Mouse (Mus musculus): ENCODE data around the gene Ttc7.

GRCm38 (mm10) chr17:87321673-87322072 is 39.0 kb downstream of the Ttc7 start:
- TF ChIP-seq CTCF (IDR thresholded peaks at IDR 0.05; ENCODE audit: low read depth), result peak; percentile 86
- no peak for TF ChIP-seq EP300 (IDR thresholded peaks at IDR 0.05; ENCODE audit: low read depth)
